Mouse (Mus musculus) gastrocnemius, postnatal 36 days (tissue): ENCODE data around the gene E130308A19Rik. TPM values are rescaled to one million over a fixed set of nuclear protein-coding genes. Genes with fewer than 3 reads are reported as not detected.

Source experiments
- DNase-seq, 2 experiments: peaks; one replicate each; pipeline ENCODE4 v3.0.0; 2022
- intact Hi-C: fragments of 180-260 bp; cut with DNase I; formaldehyde crosslinking; loops from one replicate; pipeline ENCODE4 v1.15.1; 2025
- total RNA-seq, 2 experiments: library from RNA; stranded (reverse); gene quantifications; 2 replicates each; pipeline ENCODE4 v1.2.3; 2021

Gene E130308A19Rik
- total RNA-seq, 2 experiments from 2014 or later, result 3.1 to 4.5 TPM

DNA sequence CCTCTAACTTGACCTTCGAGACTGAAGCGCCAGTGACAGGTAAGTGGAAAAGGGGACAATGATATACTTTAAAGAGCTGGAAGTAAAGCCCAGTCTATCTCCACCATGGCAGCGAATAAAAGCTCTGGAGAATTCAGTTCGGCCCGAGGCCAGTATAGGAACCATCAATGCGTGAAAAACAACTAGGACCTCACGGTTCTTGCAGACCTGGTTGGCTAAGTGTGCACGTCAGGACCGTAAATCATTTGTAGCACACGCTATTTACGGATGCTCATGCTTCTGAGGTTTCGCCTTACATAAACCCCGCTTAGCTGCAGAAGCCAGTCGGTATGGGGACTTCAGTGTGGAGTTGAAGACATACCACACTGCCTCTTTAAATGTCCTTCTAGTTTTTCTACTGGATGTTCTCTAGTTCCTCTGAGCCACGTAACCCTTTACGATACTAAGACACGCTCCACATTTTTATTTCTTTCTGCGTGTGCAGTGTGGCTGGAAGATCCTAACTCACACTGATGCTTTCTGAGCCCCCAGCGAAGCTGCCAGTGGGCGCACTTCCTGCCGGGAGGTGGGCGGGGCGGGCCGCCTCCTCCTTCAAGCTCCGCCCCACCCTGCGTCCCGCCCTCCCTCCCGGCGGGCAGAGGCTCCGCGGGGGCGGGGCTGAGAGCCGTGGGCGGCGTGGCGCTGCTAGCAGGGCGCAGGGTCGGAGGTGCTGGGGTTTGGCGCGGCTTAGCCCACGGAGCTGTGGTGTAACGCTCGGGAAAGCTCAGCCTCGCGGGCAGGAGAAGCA is 179.4 kb downstream of the E130308A19Rik start, which contains the start of gene Snx30:
Gene Snx30 (plus strand): TSS at position 660 of the 787 bp plus-strand sequence.
- intact Hi-C loops, result no loop called here
- peak; percentile 83 to 85 for DNase-seq

DNA sequence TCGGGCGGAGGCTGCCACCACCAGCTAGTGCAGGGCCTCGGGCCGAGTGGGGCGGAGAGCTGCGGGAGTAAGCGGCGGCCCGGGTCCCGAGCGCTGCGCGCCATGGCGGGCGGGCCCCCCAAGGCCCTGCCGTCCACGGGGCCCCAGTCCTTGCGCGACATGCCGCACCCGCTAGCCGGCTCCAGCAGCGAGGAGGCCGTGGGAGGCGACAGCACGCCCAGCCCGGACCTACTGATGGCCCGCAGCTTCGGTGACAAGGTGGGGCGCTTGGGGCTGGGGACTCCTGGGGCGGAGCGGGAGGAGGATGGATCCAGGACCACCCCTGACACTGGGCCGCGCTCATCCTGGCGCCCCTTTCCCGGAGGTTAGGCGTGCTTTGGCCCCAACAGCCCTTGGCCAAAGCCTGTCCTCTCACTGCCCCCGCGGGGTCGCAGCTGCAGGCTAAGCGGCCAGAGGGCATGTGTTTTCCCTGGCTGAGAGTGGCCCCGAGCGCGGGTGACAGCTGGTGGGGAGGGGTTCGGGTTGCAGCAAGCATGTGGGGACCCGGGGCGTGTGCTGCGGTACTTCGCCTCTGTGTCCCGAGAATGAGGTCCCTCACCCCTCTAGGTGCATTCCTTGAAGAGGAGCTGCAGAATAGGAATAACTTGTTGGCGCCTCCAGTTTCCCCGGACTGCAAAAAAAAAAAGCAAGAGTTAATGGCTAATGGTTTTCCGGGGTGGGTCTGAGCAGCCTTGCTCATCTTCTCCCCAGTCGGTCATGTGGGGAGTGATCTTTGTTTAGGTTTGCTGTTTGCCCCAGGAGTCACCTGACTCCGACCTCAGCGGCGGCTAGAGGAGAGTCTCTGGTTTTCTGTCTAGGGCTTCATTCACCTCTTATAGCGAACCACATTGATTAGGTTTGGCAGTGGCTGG is 180.2 kb downstream of the E130308A19Rik start:
- intact Hi-C loops, result no loop called here
- DNase-seq, result peak; percentile 18 to 35

DNA sequence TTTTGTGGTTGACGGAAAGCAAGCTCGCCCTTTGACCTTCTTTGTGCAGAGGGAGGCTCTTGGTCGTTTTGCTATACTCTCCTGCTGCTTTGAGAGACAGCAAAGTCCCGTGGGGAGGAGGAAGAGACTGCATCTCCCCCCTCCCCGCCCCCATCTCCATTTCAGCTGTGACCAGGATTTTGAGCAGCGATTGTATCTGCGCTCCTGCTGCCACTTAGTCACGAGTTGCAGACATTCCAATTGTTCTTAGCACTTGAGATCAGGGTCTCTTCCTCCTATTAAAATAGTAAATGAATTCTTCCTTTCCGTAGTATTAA is 180.8 kb downstream of the E130308A19Rik start:
- DNase-seq, result no peak
- intact Hi-C loops, result no loop called here

DNA sequence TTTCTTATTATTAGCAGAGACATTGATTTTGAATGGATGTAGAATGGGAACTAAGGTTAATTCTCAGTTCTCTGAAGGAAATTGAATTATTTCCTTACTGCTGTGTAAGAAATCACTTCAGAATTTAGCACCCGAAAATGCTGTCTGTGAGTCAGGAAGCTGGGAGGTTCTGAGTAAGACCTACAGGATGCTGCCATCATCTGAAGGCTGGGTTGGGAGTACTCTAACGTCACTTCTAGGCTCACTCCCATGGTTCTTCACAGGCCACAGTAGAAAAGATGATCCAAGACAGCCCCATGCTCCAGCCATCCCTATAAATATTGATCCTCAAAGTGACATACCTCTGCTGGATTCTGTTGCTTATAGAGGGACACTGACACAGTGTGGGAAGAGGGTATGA is 181.5 kb downstream of the E130308A19Rik start:
- DNase-seq, result no peak
- intact Hi-C loops, result no loop called here

DNA sequence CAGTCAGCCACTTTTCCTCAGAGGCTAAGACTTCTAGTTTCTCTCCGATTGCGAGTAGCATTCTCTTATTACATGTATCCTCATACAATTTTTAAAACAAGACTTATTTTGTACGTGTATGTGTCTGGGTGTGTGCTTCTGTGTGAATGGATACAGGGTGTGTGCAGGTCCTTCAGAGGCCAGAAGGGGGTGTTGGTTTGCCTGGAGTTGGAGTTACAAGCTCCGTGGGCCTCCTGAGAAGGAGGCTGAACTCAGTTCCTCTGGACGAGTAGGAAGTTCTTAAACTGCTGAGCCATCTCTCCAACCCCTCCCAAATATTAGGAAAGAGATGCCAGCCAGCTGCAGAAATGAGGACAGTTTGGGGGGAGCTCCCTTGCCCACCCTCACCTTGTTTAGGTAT is 182.4 kb downstream of the E130308A19Rik start:
- no peak for DNase-seq
- intact Hi-C loops, result no loop called here

Other genes starting within 250 kb of the E130308A19Rik start
- under 1 TPM; 0.52 to 0.71 TPM for gene Susd1, start 187.6 kb upstream of the E130308A19Rik start, total RNA-seq
- 10 to 100 TPM in 1 of 2 experiments, 1 to 10 TPM in 1; 9.4 to 10.1 TPM for gene Ptbp3, start 76.8 kb upstream of the E130308A19Rik start, total RNA-seq
- gene Hsdl2, start 44.6 kb upstream of the E130308A19Rik start, total RNA-seq, result 10 to 100 TPM; 55.1 to 61.0 TPM
- gene Inip, start 175.4 kb downstream of the E130308A19Rik start, total RNA-seq, result 1 to 10 TPM; 1.9 to 3.9 TPM
- 1 to 10 TPM; 2.4 to 3.4 TPM for gene Snx30, start 179.6 kb downstream of the E130308A19Rik start, total RNA-seq